Mouse (Mus musculus) spleen, postnatal 14 days (tissue): ENCODE measurements at regions not wholly inside any gene's neighbourhood (a gene's known extent, or its start where the extent isn't known, plus 50 kb on each side); places are given as distances from the start of the nearest gene placed in this dataset.

Source experiments
- DNase-seq, 2 experiments: peaks; one replicate each; pipeline ENCODE4 v3.0.0; 2021 to 2022; ENCODE audit warnings: low spot score in 2 of 2

GRCm38 (mm10) chr13:80946034-80946433 lies 62.9 kb downstream of the Arrdc3 start:
- DNase-seq, result no peak

- DNase-seq, result no peak
Observed at GRCm38 (mm10) chr13:80947705-80948104, 64.5 kb downstream of the Arrdc3 start.

GRCm38 (mm10) chr13:80949133-80949697 lies 66.0 kb downstream of the Arrdc3 start:
- no peak for DNase-seq

GRCm38 (mm10) chr13:80950239-80950638 lies 67.1 kb downstream of the Arrdc3 start:
- DNase-seq, result no peak

GRCm38 (mm10) chr13:80950803-80951202 lies 67.6 kb downstream of the Arrdc3 start:
- DNase-seq, result no peak

GRCm38 (mm10) chr13:80951327-80951726 lies 68.1 kb downstream of the Arrdc3 start:
- DNase-seq, result no peak

- peak in 1 of 2 experiments; percentile 26 for DNase-seq
Observed at GRCm38 (mm10) chr13:80952851-80953250, 69.7 kb downstream of the Arrdc3 start.

- DNase-seq, result no peak
Observed at GRCm38 (mm10) chr13:80954059-80954645, 71.0 kb downstream of the Arrdc3 start.

GRCm38 (mm10) chr13:80956966-80957365 lies 73.8 kb downstream of the Arrdc3 start:
- DNase-seq, result no peak

- no peak for DNase-seq
Observed at GRCm38 (mm10) chr13:80957419-80958139, 74.4 kb downstream of the Arrdc3 start.

- DNase-seq, result no peak
Observed at GRCm38 (mm10) chr13:80959763-80960162, 76.6 kb downstream of the Arrdc3 start.

- DNase-seq, result no peak
Observed at GRCm38 (mm10) chr13:80961985-80962617, 78.9 kb downstream of the Arrdc3 start.

GRCm38 (mm10) chr13:80962789-80963590 lies 79.8 kb downstream of the Arrdc3 start:
- no peak for DNase-seq

GRCm38 (mm10) chr13:80963591-80963940 lies 80.4 kb downstream of the Arrdc3 start:
- no peak for DNase-seq

GRCm38 (mm10) chr13:80971664-80972063 lies 88.5 kb downstream of the Arrdc3 start:
- DNase-seq, result no peak

- DNase-seq, result no peak
Observed at GRCm38 (mm10) chr13:80974424-80974823, 91.2 kb downstream of the Arrdc3 start.

- no peak for DNase-seq
Observed at GRCm38 (mm10) chr13:80977266-80977665, 94.1 kb downstream of the Arrdc3 start.

GRCm38 (mm10) chr13:80981201-80981600 lies 98.0 kb downstream of the Arrdc3 start:
- DNase-seq, result no peak

GRCm38 (mm10) chr13:80986657-80987056 lies 103.5 kb downstream of the Arrdc3 start:
- DNase-seq, result no peak

GRCm38 (mm10) chr13:80989756-80990155 lies 106.6 kb downstream of the Arrdc3 start:
- DNase-seq, result no peak

- no peak for DNase-seq
Observed at GRCm38 (mm10) chr13:80992342-80992741, 109.2 kb downstream of the Arrdc3 start.
